Mouse (Mus musculus) gastrocnemius, postnatal 14 days (tissue): ENCODE data around the gene Prg3. TPM values are rescaled to one million over a fixed set of nuclear protein-coding genes. Genes with fewer than 3 reads are reported as not detected.

ENCODE experiments used
- DNase-seq: peaks from one replicate; pipeline ENCODE4 v3.0.0; 2021; ENCODE audit warnings: mixed read lengths
- intact Hi-C: fragments of 180-260 bp; cut with DNase I; formaldehyde crosslinking; loops from one replicate; pipeline ENCODE4 v1.15.1; 2025; ENCODE audit warnings: low total_unique reads
- total RNA-seq, 2 experiments: library from RNA; stranded (reverse); gene quantifications; 2 replicates each; pipeline ENCODE4 v1.2.3; 2021

The Prg3 gene
- total RNA-seq, 2 experiments from 2014 or later, result not detected

- intact Hi-C loops, result no loop called here
- DNase-seq, result no peak
These were observed 20.6 kb upstream of the Prg3 start for GRCm38 (mm10) chr2:84967318-84967991.

GRCm38 (mm10) chr2:84975580-84975979 lies 12.4 kb upstream of the Prg3 start:
- no peak for DNase-seq
- intact Hi-C loops, result no loop called here

GRCm38 (mm10) chr2:84980188-84980587 lies 7.8 kb upstream of the Prg3 start, which contains the start of gene Prg2:
TSS of gene Prg2 (plus strand) at chr2:84980461.
- intact Hi-C loops, result no loop called here
- no peak for DNase-seq

- intact Hi-C loops, result no loop called here
- DNase-seq, result no peak
These were observed 8.4 kb downstream of the Prg3 start for GRCm38 (mm10) chr2:84996376-84996775.

GRCm38 (mm10) chr2:84999486-85000181 lies 11.6 kb downstream of the Prg3 start:
- intact Hi-C loops, result loop anchor here (10.0 kb wide), 1 partner anchor 135 kb away; no protein-coding TSS in a partner anchor
- no peak for DNase-seq

GRCm38 (mm10) chr2:85001497-85001896 lies 13.5 kb downstream of the Prg3 start:
- intact Hi-C loops, result loop anchor here (10.0 kb wide), 1 partner anchor 137 kb away; no protein-coding TSS in a partner anchor
- no peak for DNase-seq

GRCm38 (mm10) chr2:85002575-85002974 lies 14.6 kb downstream of the Prg3 start:
- intact Hi-C loops, result loop anchor here (10.0 kb wide), 1 partner anchor 138 kb away; no protein-coding TSS in a partner anchor
- DNase-seq, result no peak

- intact Hi-C loops, result loop anchor here (10.0 kb wide), 1 partner anchor 140 kb away; no protein-coding TSS in a partner anchor
- DNase-seq, result no peak
These were observed 16.3 kb downstream of the Prg3 start for GRCm38 (mm10) chr2:85004341-85004740.

GRCm38 (mm10) chr2:85006600-85006999 lies 18.6 kb downstream of the Prg3 start:
- no peak for DNase-seq
- intact Hi-C loops, result loop anchor here (5.0 to 10.0 kb wide), 2 partner anchors 49 to 142 kb away; no protein-coding TSS in a partner anchor

- intact Hi-C loops, result loop anchor here (5.0 to 10.0 kb wide), 2 partner anchors 50 to 143 kb away; no protein-coding TSS in a partner anchor
- no peak for DNase-seq
These were observed 19.7 kb downstream of the Prg3 start for GRCm38 (mm10) chr2:85007729-85008128.

- no peak for DNase-seq
- intact Hi-C loops, result loop anchor here (5.0 to 10.0 kb wide), 2 partner anchors 52 to 144 kb away; no protein-coding TSS in a partner anchor
These were observed 21.2 kb downstream of the Prg3 start for GRCm38 (mm10) chr2:85009212-85009611.

- intact Hi-C loops, result no loop called here
- no peak for DNase-seq
These were observed 24.0 kb downstream of the Prg3 start for GRCm38 (mm10) chr2:85011906-85012604.

GRCm38 (mm10) chr2:85012679-85013078 lies 24.7 kb downstream of the Prg3 start:
- no peak for DNase-seq
- intact Hi-C loops, result no loop called here

GRCm38 (mm10) chr2:85013826-85014587 lies 26.0 kb downstream of the Prg3 start:
- intact Hi-C loops, result no loop called here
- DNase-seq, result no peak

GRCm38 (mm10) chr2:85014588-85014982 lies 26.6 kb downstream of the Prg3 start:
- DNase-seq, result no peak
- intact Hi-C loops, result no loop called here

GRCm38 (mm10) chr2:85022043-85022442 lies 34.0 kb downstream of the Prg3 start:
- DNase-seq, result no peak
- intact Hi-C loops, result loop anchor here (10.0 kb wide), 1 partner anchor 223 kb away; no protein-coding TSS in a partner anchor

- no peak for DNase-seq
- intact Hi-C loops, result loop anchor here (10.0 kb wide), 1 partner anchor 219 kb away; no protein-coding TSS in a partner anchor
These were observed 38.2 kb downstream of the Prg3 start for GRCm38 (mm10) chr2:85026178-85026577.

GRCm38 (mm10) chr2:85027281-85027680 lies 39.3 kb downstream of the Prg3 start:
- no peak for DNase-seq
- intact Hi-C loops, result loop anchor here (10.0 kb wide), 1 partner anchor 218 kb away; no protein-coding TSS in a partner anchor

- DNase-seq, result no peak
- intact Hi-C loops, result loop anchor here (10.0 kb wide), 1 partner anchor 215 kb away; no protein-coding TSS in a partner anchor
These were observed 41.9 kb downstream of the Prg3 start for GRCm38 (mm10) chr2:85029897-85030296.
